Mouse (Mus musculus) monocyte, adult 2 months (primary cell): ENCODE results near the gene Zfand4.
"Not testable (repeated sequence)": the region's sequence is repeated elsewhere in the genome, so short reads cannot be mapped to it uniquely, and the experiment has no call there.

Experiments used
- DNase-seq, 2 experiments: peaks; one replicate each; pipeline ENCODE4 v3.0.0; 2022; ENCODE audit warnings: low spot score in 2 of 2, low read depth in 1 of 2

The Zfand4 gene

GRCm38 (mm10) chr6:116311411-116311810 is 47.4 kb downstream of the Zfand4 start:
- DNase-seq, result no peak

GRCm38 (mm10) chr6:116319259-116319658 is 55.2 kb downstream of the Zfand4 start:
- no peak for DNase-seq

- no peak for DNase-seq
These were observed 62.6 kb downstream of the Zfand4 start for GRCm38 (mm10) chr6:116326641-116327040.

- DNase-seq, result no peak
These were observed 67.4 kb downstream of the Zfand4 start for GRCm38 (mm10) chr6:116331396-116331795.

GRCm38 (mm10) chr6:116337466-116337834 is 73.4 kb downstream of the Zfand4 start:
- DNase-seq, result no peak

- peak; percentile 14 to 53 for DNase-seq
These were observed 73.9 kb downstream of the Zfand4 start, which contains the start of gene March8 for GRCm38 (mm10) chr6:116337835-116338501. Gene March8 (plus strand): TSS chr6:116338024.

GRCm38 (mm10) chr6:116338520-116338919 is 74.5 kb downstream of the Zfand4 start:
- DNase-seq, result no peak

- DNase-seq, result no peak
These were observed 75.1 kb downstream of the Zfand4 start for GRCm38 (mm10) chr6:116339088-116339487.

- DNase-seq, result no peak
These were observed 76.5 kb downstream of the Zfand4 start for GRCm38 (mm10) chr6:116340521-116340920.

GRCm38 (mm10) chr6:116347953-116348352 is 83.9 kb downstream of the Zfand4 start:
- no peak for DNase-seq

- DNase-seq, result no peak
These were observed 86.0 kb downstream of the Zfand4 start for GRCm38 (mm10) chr6:116349997-116350396.

- no peak for DNase-seq
These were observed 86.6 kb downstream of the Zfand4 start for GRCm38 (mm10) chr6:116350643-116351042.

GRCm38 (mm10) chr6:116351534-116351933 is 87.5 kb downstream of the Zfand4 start:
- DNase-seq, result no peak

- DNase-seq, result no peak
These were observed 89.4 kb downstream of the Zfand4 start for GRCm38 (mm10) chr6:116353428-116353827.

GRCm38 (mm10) chr6:116356311-116356947 is 92.4 kb downstream of the Zfand4 start:
- not testable (repeated sequence) for DNase-seq

- no peak for DNase-seq
These were observed 92.9 kb downstream of the Zfand4 start for GRCm38 (mm10) chr6:116356948-116357325.

GRCm38 (mm10) chr6:116358056-116358455 is 94.0 kb downstream of the Zfand4 start:
- no peak for DNase-seq

- no peak for DNase-seq
These were observed 95.2 kb downstream of the Zfand4 start for GRCm38 (mm10) chr6:116359256-116359655.

GRCm38 (mm10) chr6:116361463-116361862 is 97.4 kb downstream of the Zfand4 start:
- no peak for DNase-seq

- no peak for DNase-seq
These were observed 98.0 kb downstream of the Zfand4 start for GRCm38 (mm10) chr6:116361993-116362392.

GRCm38 (mm10) chr6:116367971-116368370 is 103.9 kb downstream of the Zfand4 start:
- DNase-seq, result no peak

GRCm38 (mm10) chr6:116369811-116370210 is 105.8 kb downstream of the Zfand4 start:
- no peak for DNase-seq
